8 mouse cellular contexts compared by ENCODE assay signal in the genomic region with DNA sequence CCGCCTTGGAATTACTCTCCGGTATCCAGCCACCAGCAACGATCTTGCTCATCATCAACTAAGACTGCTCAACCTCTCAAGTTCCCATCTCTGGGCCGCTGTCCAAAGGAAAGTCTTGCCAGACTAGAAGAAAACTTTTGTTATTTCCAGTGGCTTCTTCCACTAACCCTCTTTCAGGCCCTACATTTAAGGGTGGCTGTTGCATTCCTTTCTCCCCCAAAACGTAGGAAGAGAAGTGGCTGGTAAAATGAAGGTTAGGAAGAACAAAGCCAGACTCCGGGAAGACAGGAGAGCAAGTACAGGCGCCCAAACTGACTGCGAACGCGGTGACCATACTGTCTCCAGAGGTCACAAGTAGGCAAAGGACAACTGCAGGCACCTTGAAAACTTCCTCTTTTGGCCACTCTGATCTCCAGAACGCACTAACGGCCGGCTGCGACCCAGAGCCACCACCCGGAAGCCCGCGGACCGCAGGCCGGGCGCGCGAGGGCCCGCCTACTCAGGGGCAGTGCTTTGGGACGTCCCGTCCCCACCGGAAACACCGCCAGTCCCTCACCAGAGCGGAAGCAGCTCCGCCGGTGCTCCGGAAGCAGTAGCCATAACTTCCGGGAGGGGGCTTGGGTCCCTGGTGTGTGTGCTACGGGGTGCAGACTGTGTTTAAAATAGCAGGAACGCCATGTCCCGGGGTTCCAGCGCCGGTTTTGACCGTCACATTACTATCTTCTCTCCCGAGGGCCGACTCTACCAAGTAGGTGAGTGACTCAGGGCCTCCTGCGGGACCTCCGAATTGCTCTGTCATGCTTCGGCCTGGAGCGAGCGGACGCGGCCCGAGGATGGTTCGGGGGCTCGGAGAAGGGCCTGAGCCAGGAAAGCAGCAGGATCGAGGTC. TPM values are rescaled to one million over a fixed set of nuclear protein-coding genes. Genes with fewer than 3 reads are reported as not detected.
DNase-seq lines count a peak whose midpoint lies in the region; ATAC-seq lines count a peak whose summit lies in the region.

No protein-coding gene starts in this region.

- under 1% methylated on average over 51 of the region's 51 CpGs for WGBS in heart, embryonic 13.5 days
- WGBS in liver, embryonic 12.5 days (ENCODE audit: insufficient replicate concordance) = 2% methylated on average over 51 of the region's 51 CpGs
- WGBS in stomach, embryonic 15.5 days = under 1% methylated on average over 51 of the region's 51 CpGs

- H3K4me3 ChIP-seq in heart, embryonic 13.5 days = peak overlapping the region; percentile 79
- peak overlapping the region; percentile 93 for H3K4me3 ChIP-seq in liver, embryonic 12.5 days
- peak overlapping the region; percentile 96 for H3K4me3 ChIP-seq in stomach, embryonic 15.5 days (replicated peaks)

- ATAC-seq in erythroid progenitor cell, adult 5-6 weeks (replicated peaks; ENCODE audit: low FRiP score, poor library complexity, severe bottlenecking) = peak; percentile 99
- peak; percentile 94 for ATAC-seq in heart, embryonic 13.5 days (ENCODE audit: extremely low read depth, insufficient number of reproducible peaks, low FRiP score, low TSS enrichment)
- peak; percentile 99 for ATAC-seq in liver, embryonic 12.5 days
- peak; percentile 99 for ATAC-seq in stomach, embryonic 15.5 days (ENCODE audit: insufficient read depth, low FRiP score, low read depth)

- H3K4me2 ChIP-seq in heart, embryonic 13.5 days = peak overlapping the region; percentile 97
- H3K4me2 ChIP-seq in liver, embryonic 12.5 days = peak overlapping the region; percentile 87
- peak overlapping the region; percentile 74 for H3K4me2 ChIP-seq in stomach, embryonic 15.5 days

- H3K9me3 ChIP-seq in heart, embryonic 13.5 days = no peaks in the 10 kb centered on the region
- H3K9me3 ChIP-seq in liver, embryonic 12.5 days (replicated peaks) = no peaks in the 10 kb centered on the region
- H3K9me3 ChIP-seq in stomach, embryonic 15.5 days = no peaks in the 10 kb centered on the region

- peak overlapping the region; percentile 95 for H3K27ac ChIP-seq in heart, embryonic 13.5 days (replicated peaks)
- H3K27ac ChIP-seq in liver, embryonic 12.5 days = peak overlapping the region; percentile 89
- peak overlapping the region; percentile 91 for H3K27ac ChIP-seq in stomach, embryonic 15.5 days

- H3K4me1 ChIP-seq in heart, embryonic 13.5 days = peaks cover 21% of the 10 kb centered on the region
- H3K4me1 ChIP-seq in liver, embryonic 12.5 days = peaks cover 34% of the 10 kb centered on the region
- H3K4me1 ChIP-seq in stomach, embryonic 15.5 days = peaks cover 15% of the 10 kb centered on the region; the same call in 1 of the 2 replicates

- peaks cover 18% of the 10 kb centered on the region for H3K36me3 ChIP-seq in heart, embryonic 13.5 days
- H3K36me3 ChIP-seq in liver, embryonic 12.5 days = peaks cover 17% of the 10 kb centered on the region
- 0 out of 2 replicates have a peak, but pooled peaks cover 3% of the 10 kb centered on the region for H3K36me3 ChIP-seq in stomach, embryonic 15.5 days

- peak overlapping the region; percentile 97 for H3K9ac ChIP-seq in heart, embryonic 13.5 days
- peak overlapping the region; percentile 84 for H3K9ac ChIP-seq in liver, embryonic 12.5 days
- peak overlapping the region; percentile 97 for H3K9ac ChIP-seq in stomach, embryonic 15.5 days

- H3K27me3 ChIP-seq in heart, embryonic 13.5 days (replicated peaks) = no peaks in the 10 kb centered on the region
- H3K27me3 ChIP-seq in liver, embryonic 12.5 days (replicated peaks) = no peaks in the 10 kb centered on the region
- no peaks in the 10 kb centered on the region for H3K27me3 ChIP-seq in stomach, embryonic 15.5 days (replicated peaks)

- peak; percentile 94 for DNase-seq in CD4-positive helper T cell, adult 2 months (ENCODE audit: low read depth, low spot score)
- DNase-seq in brain, embryonic 18.5 days (ENCODE audit: low read depth, low spot score) = peak; percentile 84
- DNase-seq in kidney, postnatal 10 days = peak; percentile 95
- DNase-seq in natural killer cell, adult 2 months (ENCODE audit: low spot score in 2 of 2) = peak; percentile 88 to 91

RNA-seq across cellular contexts. Expression of a gene that starts 14.5 kb away (rescaled TPM):
- total RNA-seq in erythroid progenitor cell, adult 5-6 weeks (2015; ENCODE audit: low replicate concordance) = 104 and 111 TPM in 2 replicates
- 66.7 and 125 TPM in 2 replicates for total RNA-seq in erythroid progenitor cell, adult 5-6 weeks (2017; ENCODE audit: low replicate concordance)
- 321 and 343 TPM in 2 replicates for polyA plus RNA-seq in heart, embryonic 13.5 days (2015; fragmentation: Nextera tagmentation; extraction: Ambion mirVana)
- 282 and 290 TPM in 2 replicates for polyA plus RNA-seq in liver, embryonic 12.5 days (2016; fragmentation: Nextera tagmentation; extraction: Ambion mirVana)
- polyA plus RNA-seq in stomach, embryonic 15.5 days (2015; fragmentation: Nextera tagmentation; extraction: Ambion mirVana) = 392 and 406 TPM in 2 replicates

Comparison
In these comparisons a context has a peak if more than half of its experiments do, and no peak if none do; other contexts are left out.
1. Peak in every context shown above with its lines: DNase-seq, ATAC-seq, H3K4me3 ChIP-seq and H3K27ac ChIP-seq.